Mouse (Mus musculus) megakaryocyte-erythroid progenitor cell, adult 5 weeks (primary cell): ENCODE measurements around the gene Cntnap1. TPM values are rescaled to one million over a fixed set of nuclear protein-coding genes. Genes with fewer than 3 reads are reported as not detected.

Experiments used
- polyA plus RNA-seq: library from polyadenylated mRNA; stranded (reverse); fragments of >175 nt; gene quantifications from 2 replicates; pipeline ENCODE4 v1.2.3, GENCODE M21; 2012

Cntnap1 gene
- 1.3 and 1.7 TPM in 2 replicates for polyA plus RNA-seq

DNA sequence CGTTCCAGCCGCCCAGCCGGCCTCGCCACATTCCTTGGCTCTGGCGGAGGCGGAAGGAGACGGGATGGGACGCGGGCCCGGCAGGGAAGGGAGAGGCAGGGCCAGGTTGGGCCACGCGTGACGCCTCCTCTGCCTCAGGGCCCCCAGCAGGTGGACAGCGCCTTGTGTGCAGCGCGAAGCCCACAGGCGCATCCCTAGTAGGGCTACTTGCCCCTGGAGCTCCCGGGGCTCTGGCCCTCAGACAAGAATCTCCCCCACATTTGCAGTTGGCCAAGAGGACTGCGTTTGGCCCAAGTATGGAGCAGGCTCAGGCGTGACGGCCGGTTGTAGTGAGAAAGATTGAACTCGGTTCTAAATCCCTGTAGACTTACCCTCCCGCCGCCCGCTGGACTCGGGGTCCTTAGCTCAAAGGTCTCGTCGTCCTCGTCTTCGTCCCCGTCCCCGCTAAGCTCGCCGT, at the start of gene Cntnap1:
Cntnap1 (plus strand) TSS at position 170 of the 457 bp plus-strand sequence.

DNA sequence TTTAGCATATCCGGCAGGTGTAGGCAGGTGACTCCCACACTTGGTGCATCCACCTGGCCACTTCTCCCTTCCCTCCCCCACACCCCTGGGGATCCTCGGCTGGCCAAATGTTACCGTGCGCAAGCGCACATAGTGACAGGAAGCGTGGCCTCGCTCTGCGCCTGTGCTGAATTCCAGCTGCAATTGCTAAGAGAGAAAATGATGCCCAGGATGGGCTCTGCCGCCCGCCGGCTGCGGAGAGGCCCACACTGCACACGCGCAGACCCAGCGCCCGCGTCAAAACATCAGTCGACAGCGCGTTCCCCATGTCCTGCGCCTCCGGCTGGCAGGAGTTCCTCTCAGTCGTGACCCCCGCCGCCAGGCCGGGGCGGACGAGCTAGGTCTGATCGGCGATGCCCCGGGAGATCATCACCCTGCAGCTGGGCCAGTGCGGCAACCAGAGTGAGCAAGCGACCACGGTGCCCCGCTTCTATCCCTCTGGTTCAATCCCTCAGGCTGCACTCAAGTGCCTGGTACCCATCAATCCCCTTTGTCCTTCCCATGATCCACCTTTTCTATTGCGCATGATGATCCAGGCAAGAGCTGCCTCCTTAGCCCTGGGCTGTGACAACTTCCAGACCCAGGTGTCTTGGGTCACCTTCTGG, 14.5 kb upstream of the Cntnap1 start, which contains the start of gene Tubg2:
Tubg2 (plus strand) TSS at position 180 of the 644 bp plus-strand sequence.

DNA sequence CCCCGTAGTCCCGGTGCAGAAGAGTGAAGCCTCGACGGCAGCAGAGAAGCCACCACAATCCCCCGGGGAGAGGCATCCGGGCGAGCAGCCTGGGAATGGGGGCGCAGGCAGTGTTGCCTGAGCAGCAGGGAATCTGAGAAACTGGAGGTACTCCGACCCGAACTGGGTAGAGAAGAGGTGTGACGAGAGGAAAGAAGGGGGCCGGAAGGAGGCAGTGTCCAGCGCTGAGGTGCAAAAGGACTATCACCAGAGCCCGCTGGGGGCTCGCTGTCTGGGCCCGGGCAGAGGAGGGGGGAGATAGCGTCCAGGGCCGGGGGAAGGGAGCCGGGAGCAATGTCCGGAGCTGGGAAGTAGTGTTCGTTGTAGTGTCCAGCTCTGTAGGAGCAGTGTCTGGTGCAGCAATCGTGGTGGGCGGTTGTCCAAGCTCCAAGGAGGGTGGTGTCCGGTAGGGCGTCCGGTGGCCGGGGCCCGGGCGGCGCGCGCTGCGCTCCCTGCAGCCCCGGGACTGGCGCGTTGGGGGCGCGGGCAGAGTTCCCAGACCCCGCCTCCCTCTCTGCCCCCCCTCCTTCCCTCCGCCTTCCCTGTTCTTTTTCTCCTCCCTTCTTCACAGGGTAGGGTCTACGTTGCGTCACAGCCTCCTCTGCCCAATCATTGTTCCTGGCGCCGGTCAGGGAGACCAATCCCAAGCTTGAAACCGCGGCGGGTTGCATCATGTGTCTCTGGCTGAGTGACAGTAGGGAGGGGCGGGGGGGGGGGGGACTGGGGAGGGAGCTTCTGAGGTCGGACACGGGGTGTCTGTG, 688 bp downstream of the Cntnap1 start, which contains the start of gene Plekhh3:
Plekhh3 (minus strand) TSS at position 541 of the 800 bp plus-strand sequence.

DNA sequence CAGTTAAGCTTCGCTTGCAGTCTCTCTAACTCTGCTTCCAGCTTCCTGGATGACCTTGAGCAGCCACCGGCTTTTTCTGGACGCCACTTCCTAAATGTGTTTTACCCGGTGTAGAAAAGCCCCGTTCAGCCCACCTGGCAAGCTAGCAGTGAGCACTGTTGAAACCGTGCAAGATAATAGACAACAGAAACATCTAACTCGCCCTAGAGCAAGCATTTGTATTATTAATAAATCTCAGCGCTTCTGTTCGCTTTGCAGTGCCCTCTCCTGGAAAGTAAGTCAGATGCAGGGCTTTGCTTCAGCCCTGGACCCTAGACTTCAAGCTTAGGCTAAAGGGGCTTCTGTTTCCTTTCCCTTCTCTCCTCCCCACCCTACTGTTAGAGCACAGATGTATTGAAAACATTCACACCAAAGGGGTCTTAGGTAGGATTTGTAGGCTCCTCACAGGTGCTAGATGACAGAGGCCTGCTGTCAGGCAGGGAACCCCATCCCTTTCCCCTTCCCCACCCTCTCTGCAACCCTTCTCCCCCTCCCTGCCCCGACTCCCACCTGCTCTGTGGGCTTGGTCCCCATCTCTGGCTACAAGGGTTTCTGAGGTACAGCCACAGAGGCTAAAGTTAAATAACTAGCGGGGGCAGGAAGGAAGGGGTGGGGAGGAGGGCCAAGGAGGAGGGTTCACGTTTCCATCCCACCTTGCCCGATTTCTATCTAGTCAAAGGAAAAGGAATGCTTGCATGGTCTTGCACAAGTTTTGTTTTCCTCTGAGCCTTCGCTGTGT, 4.7 kb downstream of the Cntnap1 start, which contains the start of gene Ccr10:
Ccr10 (minus strand) TSS at position 593 of the 778 bp plus-strand sequence.

DNA sequence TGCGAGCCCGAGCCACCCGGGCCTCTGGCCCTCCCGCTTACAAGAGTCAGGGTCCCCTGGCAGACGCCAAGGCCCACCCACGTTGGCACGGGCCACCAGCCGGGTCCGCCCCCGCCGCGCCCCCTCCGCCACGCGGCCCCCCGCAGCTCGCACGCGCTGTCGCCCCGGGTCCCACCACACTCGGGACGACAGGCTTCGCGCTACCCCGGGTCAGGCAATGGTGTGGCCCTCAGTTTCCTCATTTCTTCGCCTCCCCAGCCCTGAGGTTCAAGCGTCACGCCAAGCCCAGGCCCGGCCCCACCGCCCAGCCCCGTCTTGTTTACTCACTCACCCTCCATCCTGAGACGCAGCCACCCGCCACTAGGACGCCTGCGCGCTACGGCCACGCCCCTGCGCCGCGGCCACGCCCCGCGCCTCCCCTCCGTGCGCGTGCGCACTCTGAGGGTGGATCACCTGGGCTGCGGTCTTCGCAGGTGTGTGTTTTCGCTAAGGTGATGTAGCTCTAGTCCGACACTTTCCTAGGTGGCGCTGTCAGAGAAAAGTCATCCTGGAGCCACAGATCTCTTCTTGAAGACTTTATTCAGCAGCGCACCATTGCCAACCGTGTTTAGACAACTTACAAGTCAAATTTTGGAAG, 55.9 kb downstream of the Cntnap1 start, which contains the start of gene Ezh1:
Ezh1 (minus strand) TSS at position 399 of the 637 bp plus-strand sequence.

Other genes starting within 250 kb of the Cntnap1 start
- gene Stat3, start 231.0 kb upstream of the Cntnap1 start, polyA plus RNA-seq = 55.6 and 64.4 TPM in 2 replicates
- 11.1 and 19.8 TPM in 2 replicates for gene Cavin1, start 199.6 kb upstream of the Cntnap1 start, polyA plus RNA-seq
- 14.5 and 15.3 TPM in 2 replicates for gene Atp6v0a1, start 161.1 kb upstream of the Cntnap1 start, polyA plus RNA-seq
- gene Naglu, start 100.5 kb upstream of the Cntnap1 start, polyA plus RNA-seq = 10.9 and 18.8 TPM in 2 replicates
- 14.7 and 25.8 TPM in 2 replicates for gene Hsd17b1, start 92.1 kb upstream of the Cntnap1 start, polyA plus RNA-seq
- 28.1 and 33.5 TPM in 2 replicates for gene Coasy, start 88.0 kb upstream of the Cntnap1 start, polyA plus RNA-seq
- 25.5 and 26.1 TPM in 2 replicates for gene Mlx, start 83.2 kb upstream of the Cntnap1 start, polyA plus RNA-seq
- gene Psmc3ip, start 75.1 kb upstream of the Cntnap1 start, polyA plus RNA-seq = 31.9 and 37.0 TPM in 2 replicates
- gene Retreg3, start 50.6 kb upstream of the Cntnap1 start, polyA plus RNA-seq = 10.3 and 11.6 TPM in 2 replicates
- gene Tubg1, start 50.6 kb upstream of the Cntnap1 start, polyA plus RNA-seq = 65.7 and 69.7 TPM in 2 replicates
- 0.12 TPM in 1 of 2 replicates, not detected in the other for gene Tubg2, start 14.6 kb upstream of the Cntnap1 start, polyA plus RNA-seq
- gene Plekhh3, start 828 bp downstream of the Cntnap1 start, polyA plus RNA-seq = 1.7 and 2.8 TPM in 2 replicates
- 0.12 and 0.25 TPM in 2 replicates for gene Ccr10, start 4.9 kb downstream of the Cntnap1 start, polyA plus RNA-seq
- 4.0 and 4.4 TPM in 2 replicates for gene Ezh1, start 55.9 kb downstream of the Cntnap1 start, polyA plus RNA-seq
- 0.44 TPM in 1 of 2 replicates, not detected in the other for gene Ramp2, start 75.5 kb downstream of the Cntnap1 start, polyA plus RNA-seq
- 95.7 and 108 TPM in 2 replicates for gene Vps25, start 83.2 kb downstream of the Cntnap1 start, polyA plus RNA-seq
- gene Wnk4, start 90.0 kb downstream of the Cntnap1 start, polyA plus RNA-seq = 0.48 and 1.5 TPM in 2 replicates
- gene Cntd1, start 108.5 kb downstream of the Cntnap1 start, polyA plus RNA-seq = 0.18 and 0.28 TPM in 2 replicates
- gene Coa3, start 108.6 kb downstream of the Cntnap1 start, polyA plus RNA-seq = 27.4 and 27.5 TPM in 2 replicates
- 116 and 157 TPM in 2 replicates for gene Becn1, start 131.8 kb downstream of the Cntnap1 start, polyA plus RNA-seq
- 57.6 and 67.2 TPM in 2 replicates for gene Psme3, start 145.7 kb downstream of the Cntnap1 start, polyA plus RNA-seq
- gene Aoc2, start 154.5 kb downstream of the Cntnap1 start, polyA plus RNA-seq = 3.4 and 5.3 TPM in 2 replicates
- gene Aoc3, start 160.1 kb downstream of the Cntnap1 start, polyA plus RNA-seq = 0.09 TPM in 1 of 2 replicates, not detected in the other
- gene G6pc, start 197.0 kb downstream of the Cntnap1 start, polyA plus RNA-seq = not detected in 2 replicates
- 67.2 and 86.7 TPM in 2 replicates for gene Aarsd1, start 247.1 kb downstream of the Cntnap1 start, polyA plus RNA-seq